Mouse (Mus musculus) ovary, postnatal 10 days (tissue): Measurements from ENCODE around the gene Maml2.
A peak's percentile ranks its signal among the peaks of the same experiment; 100 is the strongest.

Source experiments
- DNase-seq: peaks from one replicate; pipeline ENCODE4 v3.0.0; 2022; ENCODE audit warnings: low spot score

The Maml2 gene

GRCm38 (mm10) chr9:13716316-13717099 is 418.8 kb downstream of the Maml2 start:
- DNase-seq: peak; percentile 43

- no peak for DNase-seq
Observed at GRCm38 (mm10) chr9:13748404-13748797, 450.6 kb downstream of the Maml2 start, which contains the start of gene Mtmr2. Gene Mtmr2 (plus strand): TSS chr9:13748410.

DNA sequence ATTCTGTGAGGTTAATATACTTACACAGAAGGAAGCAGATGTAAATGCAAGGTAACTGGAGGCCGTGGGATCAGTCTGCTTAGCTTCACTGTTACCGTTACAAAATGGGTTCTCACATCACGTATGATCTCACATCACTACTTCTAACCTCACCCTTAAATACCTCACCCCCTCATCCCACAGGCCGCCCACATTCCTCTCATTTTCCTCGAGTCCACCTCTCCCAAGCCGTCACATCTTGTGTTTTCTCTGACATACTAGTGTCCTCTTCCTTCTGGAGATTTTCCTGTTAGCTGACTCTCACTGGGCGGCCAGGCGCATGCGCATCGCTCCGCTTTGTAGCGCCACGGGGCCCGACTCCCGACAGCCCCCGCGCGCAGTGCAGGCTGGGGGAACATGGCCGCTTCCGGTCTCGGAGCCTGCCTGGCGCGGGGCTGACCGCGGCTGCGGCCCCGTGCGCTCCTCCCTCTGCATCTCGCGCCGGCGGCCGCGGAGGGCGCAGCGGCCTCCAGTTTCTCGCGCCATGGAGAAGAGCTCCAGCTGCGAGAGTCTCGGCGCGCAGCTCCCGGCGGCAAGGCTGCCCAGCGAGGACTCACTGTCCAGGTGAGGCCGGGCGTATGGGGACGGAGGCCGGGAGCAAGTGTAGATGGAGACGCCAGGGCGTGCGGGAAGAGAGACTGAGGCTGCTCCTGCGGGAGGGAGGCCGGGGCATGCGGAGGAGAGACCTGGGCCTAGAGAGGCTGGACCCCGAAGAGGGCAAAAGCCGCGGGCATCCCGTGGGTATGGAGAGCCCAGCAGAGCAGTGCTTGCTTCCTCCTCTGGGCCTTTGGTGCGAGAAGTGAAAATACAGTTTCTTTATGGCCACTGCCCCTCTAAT is 451.3 kb downstream of the Maml2 start:
- DNase-seq: peak; percentile 94

DNA sequence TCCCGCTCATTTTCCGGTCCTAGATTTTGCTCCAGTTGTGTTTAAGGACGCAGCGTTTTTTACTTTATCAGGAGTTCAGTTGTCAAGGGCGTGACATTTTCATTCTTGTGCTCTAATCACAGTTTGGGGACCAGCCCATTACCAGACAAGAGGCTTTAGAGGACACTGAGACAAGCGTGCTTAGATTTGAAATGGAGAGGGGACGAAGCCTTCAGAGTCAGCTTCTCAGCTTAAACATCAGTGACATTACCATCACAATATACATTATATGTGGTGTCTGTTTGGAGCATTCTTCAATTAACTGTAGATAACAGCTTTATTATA is 451.9 kb downstream of the Maml2 start:
- DNase-seq: no peak

- DNase-seq: no peak
Observed at GRCm38 (mm10) chr9:13752543-13752942, 454.8 kb downstream of the Maml2 start.
